Mouse (Mus musculus) embryonic fibroblast, embryonic 13.5 days (primary cell): Measurements from ENCODE around the gene Anxa8.

Experiments
- CTCF ChIP-seq: IDR thresholded peaks from 2 replicates; pipeline ENCODE4 v1.5.1; 2011; ENCODE audit warnings: mild to moderate bottlenecking, control low read depth, low read length, moderate library complexity, borderline replicate concordance; ENCODE audit not compliant: insufficient read depth
- POLR2A ChIP-seq: IDR thresholded peaks from 2 replicates; pipeline ENCODE4 v1.6.1; 2011; ENCODE audit warnings: low read depth, mild to moderate bottlenecking, control low read depth, low read length, moderate library complexity

DNA sequence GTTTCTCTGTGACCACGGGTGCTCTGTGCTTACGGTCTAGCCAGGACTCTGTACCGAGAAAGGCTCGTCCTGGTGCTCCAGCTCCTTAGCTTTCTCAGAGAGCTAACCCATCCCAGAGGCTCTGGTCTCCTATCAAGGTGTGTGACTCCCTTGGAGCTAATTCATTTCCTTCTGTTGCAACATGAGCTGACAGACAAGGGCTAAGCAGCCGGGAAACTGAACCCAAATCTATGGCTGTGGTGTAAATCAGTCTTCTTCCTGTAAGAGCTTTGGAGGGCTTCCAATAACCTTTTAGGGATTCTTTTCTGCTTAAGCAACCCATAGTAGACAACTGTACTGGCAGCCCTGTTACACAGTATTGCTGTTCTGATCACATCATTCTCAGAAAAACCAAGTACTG lies 16.8 kb downstream of the Anxa8 start, which contains the start of gene A630023A22Rik:
- TF ChIP-seq CTCF, result no peak
- no peak for TF ChIP-seq POLR2A
